Comparison of ENCODE assay signal across 10 mouse cellular contexts in the genomic region with DNA sequence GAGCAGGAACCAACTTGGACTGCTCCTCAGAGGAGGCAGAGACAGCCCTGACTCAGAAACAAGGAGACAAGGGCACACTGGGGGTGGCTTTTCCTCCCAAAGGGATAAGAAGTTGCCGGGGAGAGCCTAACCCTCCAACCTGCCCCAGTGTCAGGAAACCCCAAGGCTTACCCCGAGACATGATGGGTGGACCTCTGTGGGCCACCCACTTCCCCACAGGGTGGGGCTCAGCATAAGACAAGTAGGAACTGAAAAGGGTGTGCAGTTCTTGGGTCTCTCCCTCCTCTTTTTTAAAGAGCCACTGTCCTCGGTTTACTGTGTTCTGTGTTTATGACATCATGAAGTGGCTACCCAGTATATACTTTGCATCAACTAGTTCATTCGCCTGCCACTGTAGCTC. TPM values are rescaled to one million over a fixed set of nuclear protein-coding genes. Genes with fewer than 3 reads are reported as not detected.
A peak's percentile ranks its signal among the peaks of the same experiment; 100 is the strongest.
DNase-seq lines count a peak whose midpoint lies in the region; ATAC-seq lines count a peak whose summit lies in the region.
"Had no signal": no experiment of that assay in that cellular context is flagged by ENCODE, and none has a peak within 500 bp of the region (broad histone marks: within the 10 kb centered on the region; RNA-seq: fewer than 3 reads in every experiment).

No protein-coding gene starts in this region.

- H3K27ac ChIP-seq in midbrain, embryonic 10.5 days (replicated peaks): peak overlapping the region; percentile 18; the same call in 1 of the 2 replicates
- no peak overlapping the region for H3K27ac ChIP-seq in midbrain, embryonic 11.5 days (ENCODE audit: low read depth, low read length)
- 0 out of 2 replicates have a peak overlapping the region, but pooled peaks have one; percentile 13 for H3K27ac ChIP-seq in embryonic facial prominence, embryonic 14.5 days (replicated peaks; ENCODE audit: low read depth, low read length)
- H3K27ac ChIP-seq in lung, embryonic 15.5 days: 0 out of 2 replicates have a peak overlapping the region, but pooled peaks have one; percentile 16
- no peak overlapping the region for H3K27ac ChIP-seq in kidney, embryonic 14.5 days (ENCODE audit: low read depth, low read length)
- H3K27ac ChIP-seq: midbrain, embryonic 12.5 days had no signal

- no peak overlapping the region for H3K4me2 ChIP-seq in midbrain, embryonic 11.5 days
- no peak overlapping the region for H3K4me2 ChIP-seq in embryonic facial prominence, embryonic 14.5 days (ENCODE audit: low read depth, low read length)
- no peak overlapping the region for H3K4me2 ChIP-seq in lung, embryonic 15.5 days
- no peak overlapping the region for H3K4me2 ChIP-seq in kidney, embryonic 14.5 days (replicated peaks; ENCODE audit: low read depth, low read length)
- H3K4me2 ChIP-seq: midbrain, embryonic 12.5 days had no signal

- no peak overlapping the region for H3K4me3 ChIP-seq in midbrain, embryonic 10.5 days
- H3K4me3 ChIP-seq in midbrain, embryonic 11.5 days (ENCODE audit: low read depth, low read length): no peak overlapping the region
- H3K4me3 ChIP-seq in embryonic facial prominence, embryonic 14.5 days (ENCODE audit: low read depth, low read length): no peak overlapping the region
- no peak overlapping the region for H3K4me3 ChIP-seq in lung, embryonic 15.5 days
- no peak overlapping the region for H3K4me3 ChIP-seq in kidney, embryonic 14.5 days (ENCODE audit: low read length)
- H3K4me3 ChIP-seq: midbrain, embryonic 12.5 days had no signal

- H3K4me1 ChIP-seq in midbrain, embryonic 10.5 days: peaks cover 6% of the 10 kb centered on the region; the same call in 1 of the 2 replicates
- H3K4me1 ChIP-seq in midbrain, embryonic 11.5 days (ENCODE audit: control insufficient read depth, insufficient read depth, low read length): no peaks in the 10 kb centered on the region
- H3K4me1 ChIP-seq in embryonic facial prominence, embryonic 14.5 days (ENCODE audit: control insufficient read depth, insufficient read depth, low read length): peaks cover 29% of the 10 kb centered on the region
- peaks cover 37% of the 10 kb centered on the region for H3K4me1 ChIP-seq in lung, embryonic 15.5 days
- H3K4me1 ChIP-seq in kidney, embryonic 14.5 days (ENCODE audit: control insufficient read depth, insufficient read depth, low read length): peaks cover 12% of the 10 kb centered on the region

- WGBS in midbrain, embryonic 10.5 days: 89% methylated on average over 4 of the region's 4 CpGs
- 92% methylated on average over 4 of the region's 4 CpGs for WGBS in midbrain, embryonic 11.5 days
- 75% methylated on average over 4 of the region's 4 CpGs for WGBS in embryonic facial prominence, embryonic 14.5 days
- 65% methylated on average over 4 of the region's 4 CpGs for WGBS in lung, embryonic 15.5 days
- WGBS in kidney, embryonic 14.5 days: 80% methylated on average over 4 of the region's 4 CpGs

- H3K36me3 ChIP-seq in midbrain, embryonic 10.5 days: peaks cover 95% of the 10 kb centered on the region
- peaks cover 18% of the 10 kb centered on the region for H3K36me3 ChIP-seq in midbrain, embryonic 11.5 days (ENCODE audit: control insufficient read depth, insufficient read depth, low read length)
- peaks cover 48% of the 10 kb centered on the region for H3K36me3 ChIP-seq in embryonic facial prominence, embryonic 14.5 days (ENCODE audit: control insufficient read depth, insufficient read depth, low read length)
- peaks cover 37% of the 10 kb centered on the region for H3K36me3 ChIP-seq in lung, embryonic 15.5 days
- peaks cover 54% of the 10 kb centered on the region for H3K36me3 ChIP-seq in kidney, embryonic 14.5 days (ENCODE audit: control insufficient read depth, insufficient read depth, low read length)

- no peak for DNase-seq in midbrain, embryonic 10.5 days (ENCODE audit: low spot score)
- DNase-seq in midbrain, embryonic 11.5 days (ENCODE audit: low spot score, missing footprints): no peak
- no peak for DNase-seq in embryonic facial prominence, embryonic 14.5 days (ENCODE audit: low spot score)
- DNase-seq in spleen, postnatal 4 days (ENCODE audit: low spot score in 2 of 2): peak; percentile 41 to 67
- DNase-seq in adrenal gland, adult 8-10 months: no peak
- DNase-seq in layer of hippocampus, adult 9-11 months: no peak
- DNase-seq: cerebellum, adult 11 months had no signal

- no peak for ATAC-seq in midbrain, embryonic 11.5 days (ENCODE audit: low FRiP score)
- no peak; the same call in 1 of the 2 replicates for ATAC-seq in embryonic facial prominence, embryonic 14.5 days (ENCODE audit: low read depth)
- ATAC-seq in lung, embryonic 15.5 days (ENCODE audit: borderline replicate concordance, extremely low read depth, low FRiP score, low TSS enrichment): no peak
- ATAC-seq in kidney, embryonic 14.5 days (ENCODE audit: low FRiP score, low TSS enrichment): no peak

- H3K27me3 ChIP-seq in midbrain, embryonic 10.5 days (ENCODE audit: low read depth, poor library complexity, severe bottlenecking): no peaks in the 10 kb centered on the region
- H3K27me3 ChIP-seq in midbrain, embryonic 11.5 days (ENCODE audit: control insufficient read depth, insufficient read depth, low read length): no peaks in the 10 kb centered on the region
- no peaks in the 10 kb centered on the region for H3K27me3 ChIP-seq in embryonic facial prominence, embryonic 14.5 days (replicated peaks; ENCODE audit: control insufficient read depth, insufficient read depth, low read length)
- H3K27me3 ChIP-seq in lung, embryonic 15.5 days: no peaks in the 10 kb centered on the region
- no peaks in the 10 kb centered on the region for H3K27me3 ChIP-seq in kidney, embryonic 14.5 days (ENCODE audit: control insufficient read depth, insufficient read depth, low read length)
- H3K27me3 ChIP-seq: midbrain, embryonic 12.5 days had no signal

- no peak overlapping the region for H3K9ac ChIP-seq in midbrain, embryonic 11.5 days (ENCODE audit: low read length)
- 0 out of 2 replicates have a peak overlapping the region, but pooled peaks have one; percentile 11 for H3K9ac ChIP-seq in embryonic facial prominence, embryonic 14.5 days (ENCODE audit: low read depth, low read length)
- no peak overlapping the region for H3K9ac ChIP-seq in lung, embryonic 15.5 days
- H3K9ac ChIP-seq in kidney, embryonic 14.5 days (ENCODE audit: low read depth, low read length): no peak overlapping the region
- H3K9ac ChIP-seq: midbrain, embryonic 12.5 days had no signal

- no peaks in the 10 kb centered on the region for H3K9me3 ChIP-seq in midbrain, embryonic 10.5 days (replicated peaks)
- H3K9me3 ChIP-seq in midbrain, embryonic 11.5 days (ENCODE audit: control insufficient read depth, low read length): no peaks in the 10 kb centered on the region
- H3K9me3 ChIP-seq in embryonic facial prominence, embryonic 14.5 days (ENCODE audit: control insufficient read depth, low read length): no peaks in the 10 kb centered on the region
- no peaks in the 10 kb centered on the region for H3K9me3 ChIP-seq in lung, embryonic 15.5 days
- no peaks in the 10 kb centered on the region for H3K9me3 ChIP-seq in kidney, embryonic 14.5 days (ENCODE audit: control insufficient read depth, low read length)
- H3K9me3 ChIP-seq: midbrain, embryonic 12.5 days had no signal

RNA-seq across cellular contexts. Expression of a gene that starts 53.8 kb away (rescaled TPM):
- polyA plus RNA-seq in midbrain, embryonic 10.5 days (2016; fragmentation: Nextera tagmentation; extraction: Ambion mirVana): 105 and 115 TPM in 2 replicates
- polyA plus RNA-seq in midbrain, embryonic 11.5 days (2014; fragmentation: Nextera tagmentation; extraction: Ambion mirVana): 159 and 170 TPM in 2 replicates
- polyA plus RNA-seq in embryonic facial prominence, embryonic 14.5 days (2014; fragmentation: Nextera tagmentation; extraction: Ambion mirVana): 121 and 126 TPM in 2 replicates
- 124 and 132 TPM in 2 replicates for polyA plus RNA-seq in lung, embryonic 15.5 days (2015; fragmentation: Nextera tagmentation; extraction: Ambion mirVana)
- 132 and 159 TPM in 2 replicates for polyA plus RNA-seq in kidney, embryonic 14.5 days (2014; fragmentation: Nextera tagmentation; extraction: Ambion mirVana)
- total RNA-seq in adrenal gland, adult 8-10 months (2022): 100 to 1,000 TPM; 148 to 209 (median 180) TPM

RNA-seq across cellular contexts. Expression of a gene that starts 53.9 kb away (rescaled TPM):
- 2.7 and 3.0 TPM in 2 replicates for polyA plus RNA-seq in midbrain, embryonic 10.5 days (2016; fragmentation: Nextera tagmentation; extraction: Ambion mirVana)
- polyA plus RNA-seq in midbrain, embryonic 11.5 days (2014; fragmentation: Nextera tagmentation; extraction: Ambion mirVana): 1.6 and 2.4 TPM in 2 replicates
- 1.5 and 1.9 TPM in 2 replicates for polyA plus RNA-seq in embryonic facial prominence, embryonic 14.5 days (2014; fragmentation: Nextera tagmentation; extraction: Ambion mirVana)
- 1.1 and 1.8 TPM in 2 replicates for polyA plus RNA-seq in lung, embryonic 15.5 days (2015; fragmentation: Nextera tagmentation; extraction: Ambion mirVana)
- polyA plus RNA-seq in kidney, embryonic 14.5 days (2014; fragmentation: Nextera tagmentation; extraction: Ambion mirVana): 1.1 and 1.4 TPM in 2 replicates
- 1 to 10 TPM in 1 of 4 experiments, under 1 TPM in 3; 0.65 to 1.3 (median 0.81) TPM for total RNA-seq in adrenal gland, adult 8-10 months (2022)

RNA-seq across cellular contexts. Expression of a gene that starts 59.2 kb away (rescaled TPM):
- polyA plus RNA-seq in midbrain, embryonic 10.5 days (2016; fragmentation: Nextera tagmentation; extraction: Ambion mirVana): 251 and 274 TPM in 2 replicates
- 251 and 269 TPM in 2 replicates for polyA plus RNA-seq in midbrain, embryonic 11.5 days (2014; fragmentation: Nextera tagmentation; extraction: Ambion mirVana)
- 187 and 197 TPM in 2 replicates for polyA plus RNA-seq in embryonic facial prominence, embryonic 14.5 days (2014; fragmentation: Nextera tagmentation; extraction: Ambion mirVana)
- 161 and 168 TPM in 2 replicates for polyA plus RNA-seq in lung, embryonic 15.5 days (2015; fragmentation: Nextera tagmentation; extraction: Ambion mirVana)
- 131 and 224 TPM in 2 replicates for polyA plus RNA-seq in kidney, embryonic 14.5 days (2014; fragmentation: Nextera tagmentation; extraction: Ambion mirVana)
- total RNA-seq in adrenal gland, adult 8-10 months (2022): 10 to 100 TPM; 40.3 to 44.5 (median 42.4) TPM

Comparison
In these comparisons a context has a peak if more than half of its experiments do, and no peak if none do; other contexts are left out.
1. H3K27ac ChIP-seq: peak in midbrain, embryonic 10.5 days (single experiment), embryonic facial prominence, embryonic 14.5 days (single experiment) and lung, embryonic 15.5 days (single experiment); none in midbrain, embryonic 11.5 days (single experiment) and kidney, embryonic 14.5 days (single experiment).
2. DNase-seq: peak in spleen, postnatal 4 days (2 of 2); none in midbrain, embryonic 10.5 days (single experiment), midbrain, embryonic 11.5 days (single experiment), embryonic facial prominence, embryonic 14.5 days (single experiment), adrenal gland, adult 8-10 months (single experiment) and layer of hippocampus, adult 9-11 months (single experiment).